Comparison of ENCODE assay signal across 8 mouse cellular contexts in genomic region chr15:81663697-81664561, GRCm38 (mm10). TPM values are rescaled to one million over a fixed set of nuclear protein-coding genes. Genes with fewer than 3 reads are reported as not detected.
A peak's percentile ranks its signal among the peaks of the same experiment; 100 is the strongest.
DNase-seq lines count a peak whose midpoint lies in the region; ATAC-seq and TF ChIP-seq lines count a peak whose summit lies in the region.

TSS of gene L3mbtl2 (plus strand) at chr15:81663889.

- WGBS in heart, embryonic 11.5 days (ENCODE audit: insufficient replicate concordance): 2% methylated on average over 55 of the region's 55 CpGs
- WGBS in kidney, embryonic 16.5 days: under 1% methylated on average over 55 of the region's 55 CpGs
- WGBS in liver, adult 2 months: under 1% methylated on average over 55 of the region's 55 CpGs

- ATAC-seq in heart, embryonic 11.5 days (replicated peaks; ENCODE audit: insufficient number of reproducible peaks, low FRiP score, low TSS enrichment): peak; percentile 93
- peak; percentile 99 for ATAC-seq in kidney, embryonic 16.5 days (ENCODE audit: low FRiP score, low TSS enrichment)

- peaks cover 22% of the 10 kb centered on the region for H3K4me1 ChIP-seq in erythroblast, embryonic 14.5 days (ENCODE audit: control insufficient read depth)
- peaks cover 5% of the 10 kb centered on the region; the same call in 1 of the 2 replicates for H3K4me1 ChIP-seq in heart, embryonic 11.5 days (ENCODE audit: control insufficient read depth, insufficient read depth, low read length)
- peaks cover 5% of the 10 kb centered on the region; the same call in 1 of the 2 replicates for H3K4me1 ChIP-seq in kidney, embryonic 16.5 days (ENCODE audit: insufficient read depth, low read length)
- peaks cover 3% of the 10 kb centered on the region for H3K4me1 ChIP-seq in liver, adult 2 months (ENCODE audit: control insufficient read depth, insufficient read depth, low read length)

- H3K4me3 ChIP-seq in C2C12 (ENCODE audit: insufficient read depth, poor library complexity, severe bottlenecking) (peak within 1 kb of the TSS; percentile 89), myocyte (peak within 1 kb of the TSS; percentile 79)
- H3K4me3 ChIP-seq in erythroblast, embryonic 14.5 days (replicated peaks): peak within 1 kb of the TSS; percentile 80
- peak within 1 kb of the TSS; percentile 90 for H3K4me3 ChIP-seq in heart, embryonic 11.5 days (ENCODE audit: low read depth, low read length)
- peak within 1 kb of the TSS; percentile 65 for H3K4me3 ChIP-seq in kidney, embryonic 16.5 days (ENCODE audit: low read length)
- H3K4me3 ChIP-seq in liver, adult 2 months (ENCODE audit: insufficient read depth, low read depth, low read length): peak within 1 kb of the TSS; percentile 80

- H3K9me3 ChIP-seq in erythroblast, embryonic 14.5 days (ENCODE audit: control insufficient read depth, low read length): no peaks in the 10 kb centered on the region
- H3K9me3 ChIP-seq in heart, embryonic 11.5 days (replicated peaks; ENCODE audit: control insufficient read depth, low read length): no peaks in the 10 kb centered on the region
- no peaks in the 10 kb centered on the region for H3K9me3 ChIP-seq in kidney, embryonic 16.5 days (ENCODE audit: low read length)

- H3K9ac ChIP-seq in heart, embryonic 11.5 days (ENCODE audit: low read depth, low read length): peak within 1 kb of the TSS; percentile 82
- peak within 1 kb of the TSS; percentile 70 for H3K9ac ChIP-seq in kidney, embryonic 16.5 days (replicated peaks; ENCODE audit: low read length)
- peak within 1 kb of the TSS; percentile 72 for H3K9ac ChIP-seq in liver, adult 2 months (ENCODE audit: low read depth, low read length)

- TF ChIP-seq CTCF in C2C12 (IDR thresholded peaks at IDR 0.05; ENCODE audit: control insufficient read depth, insufficient read depth, insufficient read length): no peak
- TF ChIP-seq CTCF in brain, embryonic 14.5 days (IDR thresholded peaks at IDR 0.05; ENCODE audit: borderline replicate concordance, extremely low read depth, insufficient read depth, insufficient read length): peak; percentile 38; the same call in 1 of the 2 replicates
- TF ChIP-seq CTCF in liver, adult 2 months (IDR thresholded peaks at IDR 0.05; ENCODE audit: low read depth, low read length): no peak

- TF ChIP-seq POLR2A in brain, embryonic 14.5 days (IDR thresholded peaks at IDR 0.05; ENCODE audit: borderline replicate concordance, extremely low read depth, insufficient read depth, insufficient read length, poor library complexity, severe bottlenecking): peak; percentile 21; the same call in 1 of the 2 replicates
- TF ChIP-seq POLR2A in liver, adult 2 months (IDR thresholded peaks at IDR 0.05; ENCODE audit: extremely low read depth, insufficient read depth, low read length): no peak
- TF ChIP-seq POLR2A in myocyte (IDR thresholded peaks at IDR 0.05; ENCODE audit: insufficient read length, low read depth): peak; percentile 60

- H3ac ChIP-seq in C2C12 (ENCODE audit: control insufficient read depth, insufficient read length, low read depth) (peak within 1 kb of the TSS; percentile 85), myocyte (ENCODE audit: control insufficient read depth, insufficient read length) (peak within 1 kb of the TSS; percentile 5)

- peaks cover 34% of the 10 kb centered on the region for H3K79me2 ChIP-seq in C2C12 (ENCODE audit: control insufficient read depth, insufficient read depth)
- no peaks in the 10 kb centered on the region for H3K79me2 ChIP-seq in liver, adult 2 months (ENCODE audit: control insufficient read depth, insufficient read depth, low read length)
- H3K79me2 ChIP-seq in myocyte (ENCODE audit: control insufficient read depth, insufficient read depth): peaks cover 23% of the 10 kb centered on the region

- no peak within 1 kb of the TSS for H3K27ac ChIP-seq in heart, embryonic 11.5 days (ENCODE audit: low read depth, low read length)
- H3K27ac ChIP-seq in kidney, embryonic 16.5 days (ENCODE audit: low read length): no peak within 1 kb of the TSS
- peak within 1 kb of the TSS; percentile 9; the same call in 1 of the 2 replicates for H3K27ac ChIP-seq in liver, adult 2 months (replicated peaks; ENCODE audit: insufficient read depth, low read depth, low read length)

- no peaks in the 10 kb centered on the region for H3K27me3 ChIP-seq in C2C12 (ENCODE audit: control insufficient read depth, insufficient read depth, insufficient read length)
- H3K27me3 ChIP-seq in erythroblast, embryonic 14.5 days (ENCODE audit: control insufficient read depth): no peaks in the 10 kb centered on the region
- no peaks in the 10 kb centered on the region for H3K27me3 ChIP-seq in heart, embryonic 11.5 days (ENCODE audit: control insufficient read depth, insufficient read depth, low read length)
- no peaks in the 10 kb centered on the region for H3K27me3 ChIP-seq in kidney, embryonic 16.5 days (ENCODE audit: insufficient read depth, low read length)
- H3K27me3 ChIP-seq in liver, adult 2 months (ENCODE audit: control insufficient read depth, insufficient read depth, low read length): no peaks in the 10 kb centered on the region
- no peaks in the 10 kb centered on the region for H3K27me3 ChIP-seq in myocyte (ENCODE audit: control insufficient read depth, insufficient read depth, insufficient read length)
- H3K27me3 ChIP-seq in splenic B cell, adult 2 months (ENCODE audit: control insufficient read depth, insufficient read depth, low read length, poor library complexity, severe bottlenecking): no peaks in the 10 kb centered on the region

- peak; percentile 98 for DNase-seq in brain, embryonic 14.5 days (ENCODE audit: low read depth)
- DNase-seq in liver, adult 2 months (ENCODE audit: extremely low read depth, low read depth, low spot score): peak; percentile 77
- DNase-seq in splenic B cell, adult 2 months (ENCODE audit: low read depth, low spot score): peak; percentile 92

- H3K36me3 ChIP-seq in C2C12 (ENCODE audit: control insufficient read depth, insufficient read depth) (peaks cover 21% of the 10 kb centered on the region), myocyte (ENCODE audit: control insufficient read depth, insufficient read depth) (peaks cover 19% of the 10 kb centered on the region)
- peaks cover 22% of the 10 kb centered on the region for H3K36me3 ChIP-seq in erythroblast, embryonic 14.5 days (ENCODE audit: control insufficient read depth)
- H3K36me3 ChIP-seq in heart, embryonic 11.5 days (ENCODE audit: control insufficient read depth, insufficient read depth, low read length): peaks cover 8% of the 10 kb centered on the region
- peaks cover 12% of the 10 kb centered on the region for H3K36me3 ChIP-seq in kidney, embryonic 16.5 days (ENCODE audit: insufficient read depth, low read length)
- H3K36me3 ChIP-seq in liver, adult 2 months (ENCODE audit: control insufficient read depth, insufficient read depth, low read length): no peaks in the 10 kb centered on the region
- peaks cover 7% of the 10 kb centered on the region; the same call in 1 of the 2 replicates for H3K36me3 ChIP-seq in splenic B cell, adult 2 months (ENCODE audit: control insufficient read depth, insufficient read depth, low read length, poor library complexity, severe bottlenecking)

- H3K79me3 ChIP-seq in C2C12 (ENCODE audit: low read depth): peaks cover 20% of the 10 kb centered on the region

- peak within 1 kb of the TSS; percentile 88 for H3K4me2 ChIP-seq in heart, embryonic 11.5 days
- H3K4me2 ChIP-seq in kidney, embryonic 16.5 days (replicated peaks; ENCODE audit: low read depth, low read length): peak within 1 kb of the TSS; percentile 66
- peak within 1 kb of the TSS; percentile 86 for H3K4me2 ChIP-seq in myocyte (ENCODE audit: low read depth)

TF ChIP-seq in C2C12, 6 proteins besides CTCF, POLR2A, EP300 and RAD21:
- TF ChIP-seq USF1 (IDR thresholded peaks at IDR 0.05; ENCODE audit: low read depth): peak; percentile 21
- no peak for TF ChIP-seq MYOG (IDR thresholded peaks at IDR 0.05; ENCODE audit: control insufficient read depth, extremely low read depth, insufficient read length)
- no peak for TF ChIP-seq CEBPB (IDR thresholded peaks at IDR 0.05; ENCODE audit: low read depth)
- TF ChIP-seq MAX (IDR thresholded peaks at IDR 0.05): peak; percentile 57
TF ChIP-seq in C2C12: peak in this region for 2.

TF ChIP-seq in myocyte, 11 proteins besides CTCF, POLR2A, EP300 and RAD21:
- TF ChIP-seq SRF (IDR thresholded peaks at IDR 0.05; ENCODE audit: control insufficient read depth, insufficient read length, low read depth) (peak; percentile 30), TCF3 (IDR thresholded peaks at IDR 0.05; ENCODE audit: insufficient read length, low read depth) (no peak), E2F4 (IDR thresholded peaks at IDR 0.05; ENCODE audit: insufficient read depth) (peak; percentile 73), MYOD1 (IDR thresholded peaks at IDR 0.05; ENCODE audit: control insufficient read depth in 1 of 3, insufficient read length in 2 of 3, low read depth in 2 of 3) (peak in 1 of 3 experiments; percentile 61), REST (IDR thresholded peaks at IDR 0.05; ENCODE audit: insufficient read depth, insufficient read length) (no peak), POLR2AphosphoS2 (IDR thresholded peaks at IDR 0.05; ENCODE audit: insufficient read length, low read depth) (peak; percentile 55)
TF ChIP-seq in myocyte: peak in this region for 4.

RNA-seq across cellular contexts. Expression of gene L3mbtl2, which starts in this region (rescaled TPM):
- polyA plus RNA-seq in C2C12 (2012; fragmentation: generic; extraction: Trizol) (34.8 TPM), myocyte (2012; fragmentation: generic; extraction: Trizol) (20.0 TPM)
- 24.8 and 25.7 TPM in 2 replicates for polyA plus RNA-seq in brain, embryonic 14.5 days (2012; rRNA removed)
- polyA plus RNA-seq in erythroblast, embryonic 14.5 days (2012): 0.52 and 0.74 TPM in 2 replicates
- polyA plus RNA-seq in heart, embryonic 11.5 days (2014; fragmentation: Nextera tagmentation; extraction: Ambion mirVana): 17.2 and 17.7 TPM in 2 replicates
- polyA plus RNA-seq in kidney, embryonic 16.5 days (2015; fragmentation: Nextera tagmentation; extraction: Ambion mirVana): 26.2 and 27.4 TPM in 2 replicates
- 4.7 and 7.2 TPM in 2 replicates for total RNA-seq in liver, adult 2 months (2014; rRNA removed)
- 9.7 and 10.8 TPM in 2 replicates for polyA plus RNA-seq in liver, adult 2 months (2012; rRNA removed)
